12 mouse cellular contexts compared by ENCODE assay signal in genomic region chr1:120057044-120057443, GRCm38 (mm10). TPM values are rescaled to one million over a fixed set of nuclear protein-coding genes. Genes with fewer than 3 reads are reported as not detected.
DNase-seq lines count a peak whose midpoint lies in the region; ATAC-seq lines count a peak whose summit lies in the region.
"Had no signal": no experiment of that assay in that cellular context is flagged by ENCODE, and none has a peak within 500 bp of the region (broad histone marks: within the 10 kb centered on the region; RNA-seq: fewer than 3 reads in every experiment).

No protein-coding gene starts in this region.

- no peak overlapping the region for H3K9ac ChIP-seq in heart, embryonic 12.5 days
- no peak overlapping the region for H3K9ac ChIP-seq in embryonic facial prominence, embryonic 11.5 days (replicated peaks; ENCODE audit: low read length)
- no peak overlapping the region for H3K9ac ChIP-seq in heart, embryonic 11.5 days (ENCODE audit: low read depth, low read length)
- H3K9ac ChIP-seq: forebrain, embryonic 12.5 days; midbrain, embryonic 13.5 days had no signal

- H3K4me1 ChIP-seq in heart, embryonic 10.5 days, result peaks cover 11% of the 10 kb centered on the region
- H3K4me1 ChIP-seq in heart, embryonic 12.5 days (replicated peaks), result peaks cover 7% of the 10 kb centered on the region
- H3K4me1 ChIP-seq in embryonic facial prominence, embryonic 11.5 days (ENCODE audit: control insufficient read depth, insufficient read depth, low read length), result no peaks in the 10 kb centered on the region
- 0 out of 2 replicates have a peak, but pooled peaks cover 5% of the 10 kb centered on the region for H3K4me1 ChIP-seq in heart, embryonic 11.5 days (ENCODE audit: control insufficient read depth, insufficient read depth, low read length)
- H3K4me1 ChIP-seq: midbrain, embryonic 13.5 days had no signal

- H3K27me3 ChIP-seq in heart, embryonic 10.5 days (ENCODE audit: insufficient read depth, poor library complexity, severe bottlenecking), result no peaks in the 10 kb centered on the region
- H3K27me3 ChIP-seq in heart, embryonic 12.5 days (replicated peaks), result no peaks in the 10 kb centered on the region
- H3K27me3 ChIP-seq in embryonic facial prominence, embryonic 11.5 days (ENCODE audit: control insufficient read depth, insufficient read depth, low read length), result no peaks in the 10 kb centered on the region
- H3K27me3 ChIP-seq in heart, embryonic 11.5 days (ENCODE audit: control insufficient read depth, insufficient read depth, low read length), result no peaks in the 10 kb centered on the region
- H3K27me3 ChIP-seq: forebrain, embryonic 12.5 days; midbrain, embryonic 13.5 days had no signal

- no peak for ATAC-seq in heart, embryonic 12.5 days (ENCODE audit: insufficient number of reproducible peaks, low FRiP score)
- ATAC-seq in embryonic facial prominence, embryonic 11.5 days (replicated peaks; ENCODE audit: insufficient number of reproducible peaks, low FRiP score, low TSS enrichment, low read depth), result no peak
- ATAC-seq in heart, embryonic 11.5 days (replicated peaks; ENCODE audit: insufficient number of reproducible peaks, low FRiP score, low TSS enrichment), result no peak
- ATAC-seq: midbrain, embryonic 13.5 days had no signal

- no peak overlapping the region for H3K4me2 ChIP-seq in heart, embryonic 12.5 days
- H3K4me2 ChIP-seq in embryonic facial prominence, embryonic 11.5 days (ENCODE audit: low read depth, low read length), result no peak overlapping the region
- no peak overlapping the region for H3K4me2 ChIP-seq in heart, embryonic 11.5 days
- H3K4me2 ChIP-seq: forebrain, embryonic 12.5 days; midbrain, embryonic 13.5 days had no signal

- H3K4me3 ChIP-seq in heart, embryonic 10.5 days, result no peak overlapping the region
- no peak overlapping the region for H3K4me3 ChIP-seq in heart, embryonic 12.5 days
- H3K4me3 ChIP-seq in embryonic facial prominence, embryonic 11.5 days (ENCODE audit: low read depth, low read length), result no peak overlapping the region
- H3K4me3 ChIP-seq in heart, embryonic 11.5 days (ENCODE audit: low read depth, low read length), result no peak overlapping the region
- H3K4me3 ChIP-seq: forebrain, embryonic 12.5 days; midbrain, embryonic 13.5 days had no signal

- 67% methylated on average over 14 of the region's 14 CpGs for WGBS in heart, embryonic 10.5 days
- WGBS in heart, embryonic 12.5 days, result 60% methylated on average over 14 of the region's 14 CpGs
- 60% methylated on average over 14 of the region's 14 CpGs for WGBS in embryonic facial prominence, embryonic 11.5 days
- 60% methylated on average over 14 of the region's 14 CpGs for WGBS in heart, embryonic 11.5 days (ENCODE audit: insufficient replicate concordance)

- H3K27ac ChIP-seq in heart, embryonic 10.5 days, result 0 out of 2 replicates have a peak overlapping the region, but pooled peaks have one; percentile 29
- H3K27ac ChIP-seq in heart, embryonic 12.5 days (ENCODE audit: poor library complexity, severe bottlenecking), result no peak overlapping the region
- no peak overlapping the region for H3K27ac ChIP-seq in embryonic facial prominence, embryonic 11.5 days (replicated peaks; ENCODE audit: low read depth, low read length)
- no peak overlapping the region for H3K27ac ChIP-seq in heart, embryonic 11.5 days (ENCODE audit: low read depth, low read length)
- H3K27ac ChIP-seq: forebrain, embryonic 12.5 days; midbrain, embryonic 13.5 days; stomach, postnatal 0 days had no signal

- no peaks in the 10 kb centered on the region for H3K9me3 ChIP-seq in heart, embryonic 10.5 days
- H3K9me3 ChIP-seq in heart, embryonic 12.5 days (replicated peaks), result peaks cover 4% of the 10 kb centered on the region; the same call in 1 of the 2 replicates
- H3K9me3 ChIP-seq in embryonic facial prominence, embryonic 11.5 days (replicated peaks; ENCODE audit: control insufficient read depth, low read length), result no peaks in the 10 kb centered on the region
- no peaks in the 10 kb centered on the region for H3K9me3 ChIP-seq in heart, embryonic 11.5 days (replicated peaks; ENCODE audit: control insufficient read depth, low read length)
- H3K9me3 ChIP-seq: midbrain, embryonic 13.5 days had no signal

- no peak for DNase-seq in heart, embryonic 10.5 days (ENCODE audit: low spot score)
- peak; percentile 68 for DNase-seq in CD4-positive helper T cell, adult 2 months (ENCODE audit: low read depth, low spot score)
- peak; percentile 41 for DNase-seq in embryonic facial prominence, embryonic 11.5 days (ENCODE audit: low spot score)
- DNase-seq in kidney, postnatal 10 days, result peak; percentile 68
- DNase-seq in cerebellum, postnatal 4 days (ENCODE audit: low spot score in 2 of 2), result no peak
- no peak for DNase-seq in right cerebral cortex, postnatal 4 days
- DNase-seq: retina, postnatal 1 day had no signal

- H3K36me3 ChIP-seq in heart, embryonic 10.5 days, result no peaks in the 10 kb centered on the region
- H3K36me3 ChIP-seq in heart, embryonic 12.5 days, result no peaks in the 10 kb centered on the region
- no peaks in the 10 kb centered on the region for H3K36me3 ChIP-seq in embryonic facial prominence, embryonic 11.5 days (replicated peaks; ENCODE audit: control insufficient read depth, insufficient read depth, low read depth, low read length)
- no peaks in the 10 kb centered on the region for H3K36me3 ChIP-seq in heart, embryonic 11.5 days (ENCODE audit: control insufficient read depth, insufficient read depth, low read length)
- H3K36me3 ChIP-seq: forebrain, embryonic 12.5 days; midbrain, embryonic 13.5 days had no signal

RNA-seq across cellular contexts. Expression of gene Tmem37, which starts 16.8 kb away (rescaled TPM):
- polyA plus RNA-seq in heart, embryonic 10.5 days (2016; fragmentation: Nextera tagmentation; extraction: Ambion mirVana), result 17.5 and 22.5 TPM in 2 replicates
- 14.3 and 15.0 TPM in 2 replicates for polyA plus RNA-seq in heart, embryonic 12.5 days (2016; fragmentation: Nextera tagmentation; extraction: Ambion mirVana)
- polyA plus RNA-seq in embryonic facial prominence, embryonic 11.5 days (2014; fragmentation: Nextera tagmentation; extraction: Ambion mirVana), result 6.1 and 8.9 TPM in 2 replicates
- 19.1 and 19.6 TPM in 2 replicates for polyA plus RNA-seq in heart, embryonic 11.5 days (2014; fragmentation: Nextera tagmentation; extraction: Ambion mirVana)

RNA-seq across cellular contexts. Expression of gene Sctr, which starts 50.4 kb away (rescaled TPM):
- polyA plus RNA-seq in heart, embryonic 10.5 days (2016; fragmentation: Nextera tagmentation; extraction: Ambion mirVana), result not detected in 2 replicates
- polyA plus RNA-seq in heart, embryonic 12.5 days (2016; fragmentation: Nextera tagmentation; extraction: Ambion mirVana), result 0.09 and 0.17 TPM in 2 replicates
- polyA plus RNA-seq in embryonic facial prominence, embryonic 11.5 days (2014; fragmentation: Nextera tagmentation; extraction: Ambion mirVana), result not detected in 2 replicates
- polyA plus RNA-seq in heart, embryonic 11.5 days (2014; fragmentation: Nextera tagmentation; extraction: Ambion mirVana), result 0.15 TPM in 1 of 2 replicates, not detected in the other

Comparison
In these comparisons a context has a peak if more than half of its experiments do, and no peak if none do; other contexts are left out.
1. DNase-seq: peak in CD4-positive helper T cell, adult 2 months (single experiment), embryonic facial prominence, embryonic 11.5 days (single experiment) and kidney, postnatal 10 days (single experiment); none in heart, embryonic 10.5 days (single experiment), cerebellum, postnatal 4 days (0 of 2) and right cerebral cortex, postnatal 4 days (single experiment).